Mouse (Mus musculus) thymus, postnatal 4 days (tissue): ENCODE measurements around the gene Taf12.
A peak's percentile ranks its signal among the peaks of the same experiment; 100 is the strongest.
"Not testable (repeated sequence)": the region's sequence is repeated elsewhere in the genome, so short reads cannot be mapped to it uniquely, and the experiment has no call there.

Source experiments
- DNase-seq: peaks from one replicate; pipeline ENCODE4 v3.0.0; 2021

Gene Taf12

GRCm38 (mm10) chr4:132269740-132270560, 4.2 kb upstream of the Taf12 start:
- peak; percentile 87 for DNase-seq

- no peak for DNase-seq
Observed at GRCm38 (mm10) chr4:132273166-132273565, 1.0 kb upstream of the Taf12 start.

- DNase-seq = no peak
Observed at GRCm38 (mm10) chr4:132275949-132276348, 1.8 kb downstream of the Taf12 start.

GRCm38 (mm10) chr4:132288840-132289239, 14.7 kb downstream of the Taf12 start:
- not testable (repeated sequence) for DNase-seq

GRCm38 (mm10) chr4:132291056-132291455, 16.9 kb downstream of the Taf12 start:
- no peak for DNase-seq

- no peak for DNase-seq
Observed at GRCm38 (mm10) chr4:132291624-132292335, 17.6 kb downstream of the Taf12 start.

- DNase-seq = peak; percentile 31
Observed at GRCm38 (mm10) chr4:132292988-132293387, 18.8 kb downstream of the Taf12 start.

GRCm38 (mm10) chr4:132293682-132294240, 19.6 kb downstream of the Taf12 start:
- DNase-seq = no peak

GRCm38 (mm10) chr4:132295696-132296390, 21.7 kb downstream of the Taf12 start:
- no peak for DNase-seq

- DNase-seq = no peak
Observed at GRCm38 (mm10) chr4:132299849-132300248, 25.7 kb downstream of the Taf12 start.

GRCm38 (mm10) chr4:132301486-132301885, 27.3 kb downstream of the Taf12 start:
- DNase-seq = no peak

GRCm38 (mm10) chr4:132301965-132302938, 28.1 kb downstream of the Taf12 start:
- DNase-seq = peak; percentile 21

- peak; percentile 74 for DNase-seq
Observed at GRCm38 (mm10) chr4:132302939-132303479, 28.8 kb downstream of the Taf12 start, which contains the start of gene Rab42. Gene Rab42 (minus strand): TSS chr4:132303385.

- DNase-seq = not testable (repeated sequence)
Observed at GRCm38 (mm10) chr4:132303484-132303883, 29.3 kb downstream of the Taf12 start.

GRCm38 (mm10) chr4:132305276-132305675, 31.1 kb downstream of the Taf12 start:
- DNase-seq = no peak

- no peak for DNase-seq
Observed at GRCm38 (mm10) chr4:132306004-132306403, 31.8 kb downstream of the Taf12 start.

- peak; percentile 90 for DNase-seq
Observed at GRCm38 (mm10) chr4:132308437-132309139, 34.4 kb downstream of the Taf12 start.

GRCm38 (mm10) chr4:132309140-132309848, 35.1 kb downstream of the Taf12 start:
- peak; percentile 33 for DNase-seq

GRCm38 (mm10) chr4:132309849-132310472, 35.8 kb downstream of the Taf12 start:
- peak; percentile 79 for DNase-seq

GRCm38 (mm10) chr4:132311209-132311608, 37.0 kb downstream of the Taf12 start:
- no peak for DNase-seq
